Mouse (Mus musculus) left cerebral cortex, adult 8-10 months (tissue): ENCODE measurements around the gene Cd164l2. TPM values are rescaled to one million over a fixed set of nuclear protein-coding genes. Genes with fewer than 3 reads are reported as not detected.

Source experiments
- DNase-seq, 2 experiments: peaks; one replicate each; pipeline ENCODE4 v3.0.0; 2022; ENCODE audit warnings: low spot score in 2 of 2
- total RNA-seq, 4 experiments: library from RNA; stranded (reverse); gene quantifications; 2 replicates each; pipeline ENCODE4 v1.2.4; 2022

Gene Cd164l2
- total RNA-seq, 4 experiments from 2014 or later = 3.7 to 6.9 (median 3.8) TPM

GRCm38 (mm10) chr4:133194482-133194881 lies 17.4 kb upstream of the Cd164l2 start:
- no peak for DNase-seq

GRCm38 (mm10) chr4:133195014-133195413 lies 16.9 kb upstream of the Cd164l2 start:
- DNase-seq = no peak

GRCm38 (mm10) chr4:133196136-133196535 lies 15.8 kb upstream of the Cd164l2 start:
- DNase-seq = no peak

GRCm38 (mm10) chr4:133196852-133197251 lies 15.1 kb upstream of the Cd164l2 start:
- no peak for DNase-seq

GRCm38 (mm10) chr4:133197355-133197754 lies 14.6 kb upstream of the Cd164l2 start:
- no peak for DNase-seq

GRCm38 (mm10) chr4:133197801-133198286 lies 14.1 kb upstream of the Cd164l2 start:
- no peak for DNase-seq

GRCm38 (mm10) chr4:133198337-133199180 lies 13.4 kb upstream of the Cd164l2 start:
- DNase-seq = no peak

- no peak for DNase-seq
Measured at GRCm38 (mm10) chr4:133199743-133200142, 12.2 kb upstream of the Cd164l2 start.

GRCm38 (mm10) chr4:133200343-133200742 lies 11.6 kb upstream of the Cd164l2 start:
- peak in 1 of 2 experiments; percentile 62 for DNase-seq

- DNase-seq = peak in 1 of 2 experiments; percentile 37
Measured at GRCm38 (mm10) chr4:133201006-133201771, 10.7 kb upstream of the Cd164l2 start.

- DNase-seq = no peak
Measured at GRCm38 (mm10) chr4:133202254-133202653, 9.7 kb upstream of the Cd164l2 start.

GRCm38 (mm10) chr4:133203591-133203990 lies 8.3 kb upstream of the Cd164l2 start:
- DNase-seq = no peak

- DNase-seq = no peak
Measured at GRCm38 (mm10) chr4:133204379-133204778, 7.6 kb upstream of the Cd164l2 start.

GRCm38 (mm10) chr4:133209366-133209765 lies 2.6 kb upstream of the Cd164l2 start:
- DNase-seq = peak in 1 of 2 experiments; percentile 51

- DNase-seq = no peak
Measured at GRCm38 (mm10) chr4:133210023-133210787, 1.7 kb upstream of the Cd164l2 start.

- no peak for DNase-seq
Measured at GRCm38 (mm10) chr4:133210788-133211390, 1.0 kb upstream of the Cd164l2 start.

GRCm38 (mm10) chr4:133212562-133213267 lies 784 bp downstream of the Cd164l2 start:
- peak; percentile 73 to 74 for DNase-seq

GRCm38 (mm10) chr4:133213268-133213590 lies 1.3 kb downstream of the Cd164l2 start:
- DNase-seq = peak in 1 of 2 experiments; percentile 46

- DNase-seq = no peak
Measured at GRCm38 (mm10) chr4:133213661-133214060, 1.7 kb downstream of the Cd164l2 start.

GRCm38 (mm10) chr4:133217641-133218040 lies 5.7 kb downstream of the Cd164l2 start:
- DNase-seq = no peak
